Mouse (Mus musculus) liver, embryonic 14.5 days (tissue): ENCODE measurements around the gene Arhgap42.

Experiments
- CTCF ChIP-seq: IDR thresholded peaks from 2 replicates; pipeline ENCODE4 v1.5.1; 2016; ENCODE audit warnings: antibody characterized with exemption, low read depth, control low read depth
- EP300 ChIP-seq: IDR thresholded peaks from 2 replicates; pipeline ENCODE4 v1.6.1; 2016; ENCODE audit warnings: antibody characterized with exemption, low read depth

GRCm38 (mm10) chr9:9237511-9237910 lies 1.4 kb downstream of the Arhgap42 start:
- no peak for TF ChIP-seq CTCF
- TF ChIP-seq EP300 = no peak
